Mouse (Mus musculus) heart, embryonic 14.5 days (tissue): Measurements from ENCODE around the gene Gm3376. TPM values are rescaled to one million over a fixed set of nuclear protein-coding genes. Genes with fewer than 3 reads are reported as not detected.
"Not testable (repeated sequence)": the region's sequence is repeated elsewhere in the genome, so short reads cannot be mapped to it uniquely, and the experiment has no call there.

Experiments used
- ATAC-seq: fragments of 200-750 bp; cut with Nextera tagmentation; 2 replicates; pipeline ENCODE4 v1.8.0; 2017; ENCODE audit warnings: low read depth, moderate TSS enrichment; ENCODE audit not compliant: insufficient number of reproducible peaks, insufficient read depth, low FRiP score
- H3K27ac ChIP-seq, 2 experiments: fragments of 200-500 bp in 1 of 2; fragments of 300-500 bp in 1 of 2; sonication (generic) in 1 of 2; replicated peaks in 1 of 2; 2 replicates each; pipeline ENCODE4 v1.5.1; 2012 to 2014; ENCODE audit warnings: low read depth in 2 of 2, low read length in 2 of 2, control low read depth in 1 of 2, mild to moderate bottlenecking in 1 of 2, mixed read lengths in 1 of 2; ENCODE audit not compliant: control insufficient read depth in 1 of 2, insufficient read depth in 1 of 2
- H3K27me3 ChIP-seq: fragments of 300-500 bp; sonication (generic); 2 replicates; pipeline ENCODE4 v1.6.1; 2014; ENCODE audit warnings: mild to moderate bottlenecking, low read length, control low read depth; ENCODE audit not compliant: control insufficient read depth, insufficient read depth
- H3K36me3 ChIP-seq: fragments of 300-500 bp; sonication (generic); 2 replicates; pipeline ENCODE4 v1.6.1; 2014; ENCODE audit warnings: mild to moderate bottlenecking, control low read depth, low read length, mixed read lengths; ENCODE audit not compliant: control insufficient read depth, insufficient read depth
- H3K4me1 ChIP-seq, 2 experiments: fragments of 200-500 bp in 1 of 2; fragments of 300-500 bp in 1 of 2; sonication (generic) in 1 of 2; 2 replicates each; pipeline ENCODE4 v1.6.1; 2012 to 2014; ENCODE audit warnings: low read length in 2 of 2, control low read depth in 1 of 2, mixed read lengths in 1 of 2; ENCODE audit not compliant: control insufficient read depth in 2 of 2, insufficient read depth in 2 of 2
- H3K4me2 ChIP-seq: fragments of 300-500 bp; sonication (generic); 2 replicates; pipeline ENCODE4 v1.6.1; 2014; ENCODE audit warnings: mild to moderate bottlenecking, low read length
- H3K4me3 ChIP-seq, 2 experiments: fragments of 200-500 bp in 1 of 2; fragments of 300-500 bp in 1 of 2; sonication (generic) in 1 of 2; 2 replicates each; pipeline ENCODE4 v1.5.1; 2012 to 2014; ENCODE audit warnings: low read length in 2 of 2, mild to moderate bottlenecking in 2 of 2, control low read depth in 1 of 2, low read depth in 1 of 2, moderate library complexity in 1 of 2; ENCODE audit not compliant: control insufficient read depth in 1 of 2, insufficient read depth in 1 of 2
- H3K9ac ChIP-seq: fragments of 300-500 bp; sonication (generic); 2 replicates; pipeline ENCODE4 v1.6.1; 2014; ENCODE audit warnings: mild to moderate bottlenecking, low read length
- H3K9me3 ChIP-seq: fragments of 300-500 bp; sonication (generic); 2 replicates; pipeline ENCODE4 v1.6.1; 2016; ENCODE audit warnings: low read length, control low read depth; ENCODE audit not compliant: control insufficient read depth
- WGBS: fragments of 180-500 bp; shearing (Covaris S2); extraction: QIAGEN DNeasy Blood & Tissue Kit; methylation state at CpG from one replicate; pipeline ENCODE4 v1.1.7; 2014; 5-methylcytosine and 5-hydroxymethylcytosine counted together
- polyA plus RNA-seq: library from polyadenylated mRNA; unstranded; fragments of >200 nt; fragmentation: Nextera tagmentation; extraction: Ambion mirVana; gene quantifications from 2 replicates; pipeline ENCODE4 v1.2.1, GENCODE M21; 2014

Gm3376 gene
- polyA plus RNA-seq, result not detected in 2 replicates

DNA sequence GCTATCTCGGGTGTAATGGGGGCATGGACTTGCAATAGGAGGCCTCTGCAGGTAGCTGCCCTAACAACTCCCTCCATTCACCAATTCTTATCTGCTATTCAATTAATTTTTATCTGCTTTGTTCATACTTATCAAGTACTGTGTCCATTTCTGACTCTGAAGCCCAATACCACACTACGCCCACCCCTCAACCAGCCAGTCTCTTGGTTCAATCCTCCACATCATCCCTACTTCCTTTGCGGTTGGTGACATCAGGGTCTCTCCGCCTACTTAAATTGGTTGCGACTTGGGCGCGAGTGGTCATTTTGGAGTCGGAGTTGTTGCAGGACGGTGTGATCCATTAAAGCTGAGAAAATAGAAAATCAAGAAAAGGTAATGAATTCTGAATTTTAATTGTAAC, at the start of gene Gm3376:
Gene Gm3376, plus strand, starts transcription at position 301 of the 400 bp plus-strand sequence.
- H3K27ac ChIP-seq, H3K27me3 ChIP-seq, H3K9me3 ChIP-seq, H3K9ac ChIP-seq, H3K4me3 ChIP-seq, H3K4me2 ChIP-seq, H3K36me3 ChIP-seq, H3K4me1 ChIP-seq, ATAC-seq: not testable (repeated sequence)
- WGBS, result no CpG with 5 or more reads among the region's 9 CpGs
